26 mouse cellular contexts compared by ENCODE assay signal in genomic region chr6:114979715-114980114, GRCm38 (mm10). TPM values are rescaled to one million over a fixed set of nuclear protein-coding genes. Genes with fewer than 3 reads are reported as not detected.
DNase-seq lines count a peak whose midpoint lies in the region; ATAC-seq and TF ChIP-seq lines count a peak whose summit lies in the region.
"Had no signal": no experiment of that assay in that cellular context is flagged by ENCODE, and none has a peak within 500 bp of the region (broad histone marks: within the 10 kb centered on the region; RNA-seq: fewer than 3 reads in every experiment).

No protein-coding gene starts in this region.

- H3K27ac ChIP-seq in liver, embryonic 13.5 days, result no peak overlapping the region
- no peak overlapping the region for H3K27ac ChIP-seq in MEL (ENCODE audit: control insufficient read depth, low read depth, low read length)
- no peak overlapping the region for H3K27ac ChIP-seq in heart, adult 2 months
- H3K27ac ChIP-seq: forebrain, embryonic 10.5 days; forebrain, embryonic 13.5 days; heart, embryonic 10.5 days; heart, embryonic 13.5 days; hindbrain, embryonic 14.5 days; hindbrain, postnatal 0 days had no signal

- no peak for TF ChIP-seq CTCF in MEL (IDR thresholded peaks at IDR 0.05 in 2 of 3, conservative IDR thresholded peaks at IDR 0.05 in 1 of 3; ENCODE audit: control insufficient read depth in 1 of 3, insufficient read depth in 1 of 3, low read depth in 2 of 3, low read length in 3 of 3, poor library complexity in 1 of 3, severe bottlenecking in 1 of 3)
- TF ChIP-seq CTCF in heart, adult 2 months (IDR thresholded peaks at IDR 0.05), result no peak

- no peak overlapping the region for H3K9ac ChIP-seq in liver, embryonic 13.5 days
- no peak overlapping the region for H3K9ac ChIP-seq in MEL (ENCODE audit: control insufficient read depth, low read depth, low read length, poor library complexity, severe bottlenecking)
- H3K9ac ChIP-seq in heart, adult 2 months (ENCODE audit: low read depth, low read length), result no peak overlapping the region
- H3K9ac ChIP-seq: forebrain, embryonic 13.5 days; heart, embryonic 13.5 days; hindbrain, embryonic 14.5 days had no signal

- H3K4me1 ChIP-seq in liver, embryonic 13.5 days (replicated peaks), result no peaks in the 10 kb centered on the region
- H3K4me1 ChIP-seq in MEL (ENCODE audit: control insufficient read depth in 1 of 2, insufficient read depth in 2 of 2, low read length in 2 of 2), result peaks cover 4 to 12% of the 10 kb centered on the region in 2 experiments
- H3K4me1 ChIP-seq in heart, adult 2 months (ENCODE audit: control insufficient read depth, insufficient read depth, low read length), result no peaks in the 10 kb centered on the region
- H3K4me1 ChIP-seq: forebrain, embryonic 10.5 days; forebrain, embryonic 13.5 days; heart, embryonic 10.5 days; heart, embryonic 13.5 days had no signal

- TF ChIP-seq POLR2A in MEL (IDR thresholded peaks at IDR 0.05; ENCODE audit: control insufficient read depth in 1 of 2, insufficient read depth in 1 of 2, low read depth in 1 of 2, low read length in 2 of 2, poor library complexity in 1 of 2), result no peak
- no peak for TF ChIP-seq POLR2A in heart, adult 2 months (IDR thresholded peaks at IDR 0.05; ENCODE audit: insufficient read depth, low read depth, low read length)

- peak; percentile 31; the same call in 1 of the 2 replicates for ATAC-seq in liver, embryonic 13.5 days (ENCODE audit: low read depth)
- peak; percentile 57 for ATAC-seq in megakaryocyte progenitor cell, adult 5-6 weeks (replicated peaks; ENCODE audit: poor library complexity)
- ATAC-seq: forebrain, embryonic 13.5 days; forebrain, embryonic 16.5 days; hindbrain, postnatal 0 days; inflammation-experienced regulatory T-cells, adult 6 months; intestine, embryonic 16.5 days; Patski had no signal

- no peak for DNase-seq in liver, embryonic 13.5 days
- DNase-seq in liver, result no peak
- peak; percentile 83 for DNase-seq in MEL (ENCODE audit: low read depth, low spot score)
- no peak for DNase-seq in adrenal gland, postnatal 4 days (ENCODE audit: low spot score in 2 of 2)
- no peak for DNase-seq in heart, adult 2 months
- DNase-seq in kidney, adult 18-20 months, result no peak
- DNase-seq: adrenal gland, postnatal 10 days; cerebellum, adult 11-12 months; cerebellum, adult 8-10 months; cerebellum, postnatal 10 days; cerebellum, postnatal 36 days; gastrocnemius, postnatal 25 days; heart, adult 18-20 months; heart, postnatal 14 days; heart, postnatal 4 days had no signal

- no peaks in the 10 kb centered on the region for H3K36me3 ChIP-seq in liver, embryonic 13.5 days
- peaks cover 0 to 4% of the 10 kb centered on the region in 2 experiments; a peak in 2 of 4 replicates for H3K36me3 ChIP-seq in MEL (ENCODE audit: control insufficient read depth in 1 of 2, insufficient read depth in 2 of 2, low read length in 2 of 2)
- no peaks in the 10 kb centered on the region for H3K36me3 ChIP-seq in heart, adult 2 months (ENCODE audit: control insufficient read depth, insufficient read depth, low read length)
- H3K36me3 ChIP-seq: forebrain, embryonic 10.5 days; heart, embryonic 10.5 days; heart, embryonic 13.5 days had no signal

- H3K79me2 ChIP-seq in MEL (ENCODE audit: control insufficient read depth, insufficient read depth, low read length, poor library complexity), result no peaks in the 10 kb centered on the region
- H3K79me2 ChIP-seq in heart, adult 2 months (replicated peaks; ENCODE audit: control insufficient read depth, insufficient read depth, low read length), result no peaks in the 10 kb centered on the region

- no peak overlapping the region for H3K4me2 ChIP-seq in liver, embryonic 13.5 days
- H3K4me2 ChIP-seq: forebrain, embryonic 13.5 days; heart, embryonic 13.5 days; hindbrain, embryonic 14.5 days had no signal

- WGBS in liver, embryonic 13.5 days (ENCODE audit: insufficient replicate concordance), result 7% methylated on average over 1 of the region's 1 CpGs
- 39% methylated on average over 1 of the region's 1 CpGs for WGBS in heart, adult 2 months

- H3K9me3 ChIP-seq in liver, embryonic 13.5 days (replicated peaks), result no peaks in the 10 kb centered on the region
- no peaks in the 10 kb centered on the region for H3K9me3 ChIP-seq in MEL (replicated peaks; ENCODE audit: insufficient read depth, low read length)
- H3K9me3 ChIP-seq: forebrain, embryonic 10.5 days; forebrain, embryonic 13.5 days; heart, embryonic 10.5 days; heart, embryonic 13.5 days had no signal

- H3K4me3 ChIP-seq in liver, embryonic 13.5 days (replicated peaks), result no peak overlapping the region
- H3K4me3 ChIP-seq in MEL (ENCODE audit: control insufficient read depth in 1 of 2, insufficient read depth in 1 of 2, low read depth in 2 of 2, low read length in 2 of 2), result no peak overlapping the region
- no peak overlapping the region for H3K4me3 ChIP-seq in heart, adult 2 months
- H3K4me3 ChIP-seq: forebrain, embryonic 10.5 days; forebrain, embryonic 13.5 days; heart, embryonic 10.5 days; heart, embryonic 13.5 days had no signal

- H3K27me3 ChIP-seq in liver, embryonic 13.5 days, result no peaks in the 10 kb centered on the region
- H3K27me3 ChIP-seq in MEL (ENCODE audit: control insufficient read depth in 1 of 2, insufficient read depth in 2 of 2, low read length in 2 of 2), result no peaks in the 10 kb centered on the region
- 0 out of 2 replicates have a peak, but pooled peaks cover 1% of the 10 kb centered on the region for H3K27me3 ChIP-seq in heart, adult 2 months (ENCODE audit: control insufficient read depth, insufficient read depth, low read length)
- H3K27me3 ChIP-seq: forebrain, embryonic 13.5 days; heart, embryonic 13.5 days; Patski had no signal

- TF ChIP-seq EP300 in MEL (IDR thresholded peaks at IDR 0.05; ENCODE audit: low read depth in 1 of 2, low read length in 2 of 2), result peak; percentile 47 to 50; a peak in 3 of 4 replicates
- no peak for TF ChIP-seq EP300 in heart, adult 2 months (IDR thresholded peaks at IDR 0.05; ENCODE audit: insufficient read depth, low read depth, low read length)

- intact Hi-C loops in heart, adult 2 months (cut with DNase I), result no loop called here

- no peak for TF ChIP-seq RAD21 in MEL (IDR thresholded peaks at IDR 0.05; ENCODE audit: low read depth, low read length)

TF ChIP-seq in MEL, 35 proteins besides CTCF, POLR2A, EP300 and RAD21:
- TF ChIP-seq ELF1 (IDR thresholded peaks at IDR 0.05; ENCODE audit: low read depth, low read length), result no peak
- TF ChIP-seq TAL1 (IDR thresholded peaks at IDR 0.05; ENCODE audit: low read length), result peak; percentile 82
- TF ChIP-seq USF2 (IDR thresholded peaks at IDR 0.05; ENCODE audit: borderline replicate concordance in 1 of 2, insufficient read depth in 1 of 2, low read depth in 1 of 2, low read length in 2 of 2), result no peak
- 0 out of 2 replicates have a peak, but pooled peaks have one; percentile 29 for TF ChIP-seq MYC (IDR thresholded peaks at IDR 0.05; ENCODE audit: low read depth, low read length)
- 0 out of 2 replicates have a peak, but pooled peaks have one; percentile 17 for TF ChIP-seq ETS1 (IDR thresholded peaks at IDR 0.05; ENCODE audit: low read depth, low read length)
- TF ChIP-seq MEF2A (IDR thresholded peaks at IDR 0.05; ENCODE audit: extremely low read depth, insufficient replicate concordance, low read depth, low read length, poor library complexity, severe bottlenecking), result no peak
- peak; percentile 88 for TF ChIP-seq GATA1 (IDR thresholded peaks at IDR 0.05; ENCODE audit: low read depth, low read length)
- TF ChIP-seq TCF12 (IDR thresholded peaks at IDR 0.05; ENCODE audit: low read depth, low read length), result peak; percentile 44; the same call in 1 of the 2 replicates

RNA-seq across cellular contexts. Expression of gene Vgll4, which starts 9.9 kb away (rescaled TPM):
- 13.9 and 14.6 TPM in 2 replicates for polyA plus RNA-seq in liver, embryonic 13.5 days (2015; fragmentation: Nextera tagmentation; extraction: Ambion mirVana)
- total RNA-seq in MEL (2012; rRNA removed), result 17.5 and 18.1 TPM in 2 replicates
- polyA plus RNA-seq in MEL (2012; ENCODE audit: insufficient read depth in 1 of 2, insufficient read length in 2 of 2, low read depth in 1 of 2, low replicate concordance in 2 of 2, missing spikeins in 1 of 2), result 10 to 100 TPM in 1 of 2 experiments, not detected in 1; 21.5 TPM
- total RNA-seq in megakaryocyte progenitor cell, adult 5-6 weeks (2015), result 11.8 and 14.0 TPM in 2 replicates
- total RNA-seq in megakaryocyte progenitor cell, adult 5-6 weeks (2017), result 23.1 and 28.5 TPM in 2 replicates
- 10 to 100 TPM; 57.6 to 59.9 TPM for total RNA-seq in adrenal gland, postnatal 4 days (2021)
- total RNA-seq in heart, adult 2 months (2021), result 10 to 100 TPM; 23.5 to 24.7 TPM
- 22.3 and 24.2 TPM in 2 replicates for polyA plus RNA-seq in heart, adult 2 months (2012; rRNA removed)

RNA-seq across cellular contexts. Expression of gene Tamm41, which starts 58.0 kb away (rescaled TPM):
- 40.8 and 41.9 TPM in 2 replicates for polyA plus RNA-seq in liver, embryonic 13.5 days (2015; fragmentation: Nextera tagmentation; extraction: Ambion mirVana)
- 63.5 and 80.5 TPM in 2 replicates for total RNA-seq in MEL (2012; rRNA removed)
- polyA plus RNA-seq in MEL (2012; ENCODE audit: insufficient read depth in 1 of 2, insufficient read length in 2 of 2, low read depth in 1 of 2, low replicate concordance in 2 of 2, missing spikeins in 1 of 2), result 10 to 100 TPM in 1 of 2 experiments, not detected in 1; 87.4 TPM
- 54.3 and 55.0 TPM in 2 replicates for total RNA-seq in megakaryocyte progenitor cell, adult 5-6 weeks (2015)
- 49.5 and 50.6 TPM in 2 replicates for total RNA-seq in megakaryocyte progenitor cell, adult 5-6 weeks (2017)
- 10 to 100 TPM; 31.2 to 31.8 TPM for total RNA-seq in adrenal gland, postnatal 4 days (2021)
- total RNA-seq in heart, adult 2 months (2021), result 10 to 100 TPM; 11.3 to 12.8 TPM
- polyA plus RNA-seq in heart, adult 2 months (2012; rRNA removed), result 12.9 and 13.9 TPM in 2 replicates
